Mouse (Mus musculus): ENCODE data around the gene Unc119.

The Unc119 gene

DNA sequence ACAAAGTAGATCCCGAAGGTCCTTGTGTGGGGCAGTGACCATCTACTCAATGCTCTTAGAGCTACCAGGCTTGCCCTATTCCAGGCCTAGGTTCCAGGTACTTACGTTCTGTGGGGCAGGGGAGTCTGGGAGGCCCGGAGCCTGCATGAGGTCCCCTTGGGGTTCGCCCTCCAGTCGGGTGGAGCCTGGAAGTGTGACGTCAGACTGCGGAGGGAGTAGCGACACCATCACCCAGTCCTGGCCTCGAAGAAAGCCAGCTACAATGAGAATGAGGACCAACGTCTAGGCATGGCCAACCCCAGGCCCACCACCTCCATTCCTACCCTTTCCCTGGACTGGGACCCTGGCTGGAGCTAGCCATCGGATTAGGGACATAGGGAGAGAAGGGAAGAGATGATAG is 28.4 kb downstream of the Unc119 start:
- no peak for DNase-seq (ENCODE audit: inconsistent ontology term)

DNA sequence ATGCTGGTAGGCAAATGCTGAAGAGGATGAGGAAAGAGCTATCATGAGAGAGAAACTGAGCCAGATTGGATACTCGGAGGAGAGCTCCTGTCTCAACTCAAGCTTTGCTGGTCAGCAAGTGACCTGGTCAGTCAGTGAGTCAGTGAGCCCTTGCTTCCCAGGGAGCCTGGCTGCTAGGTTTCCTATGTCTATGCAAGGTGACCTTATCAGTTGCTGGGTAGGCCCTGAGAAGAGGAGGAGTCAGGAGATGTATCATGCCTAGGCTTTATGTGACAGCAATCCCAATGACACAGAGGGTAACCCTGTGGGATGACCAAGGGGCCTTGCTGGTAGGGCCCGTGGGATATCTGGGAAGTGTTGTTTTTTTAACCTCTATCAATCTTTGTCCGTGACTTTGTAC is 28.9 kb downstream of the Unc119 start:
- no peak for DNase-seq (ENCODE audit: inconsistent ontology term)

GRCm38 (mm10) chr11:78372610-78373009 is 29.3 kb downstream of the Unc119 start:
- no peak for DNase-seq (ENCODE audit: inconsistent ontology term)

GRCm38 (mm10) chr11:78374147-78374546 is 30.9 kb downstream of the Unc119 start:
- DNase-seq (ENCODE audit: inconsistent ontology term), result no peak

DNA sequence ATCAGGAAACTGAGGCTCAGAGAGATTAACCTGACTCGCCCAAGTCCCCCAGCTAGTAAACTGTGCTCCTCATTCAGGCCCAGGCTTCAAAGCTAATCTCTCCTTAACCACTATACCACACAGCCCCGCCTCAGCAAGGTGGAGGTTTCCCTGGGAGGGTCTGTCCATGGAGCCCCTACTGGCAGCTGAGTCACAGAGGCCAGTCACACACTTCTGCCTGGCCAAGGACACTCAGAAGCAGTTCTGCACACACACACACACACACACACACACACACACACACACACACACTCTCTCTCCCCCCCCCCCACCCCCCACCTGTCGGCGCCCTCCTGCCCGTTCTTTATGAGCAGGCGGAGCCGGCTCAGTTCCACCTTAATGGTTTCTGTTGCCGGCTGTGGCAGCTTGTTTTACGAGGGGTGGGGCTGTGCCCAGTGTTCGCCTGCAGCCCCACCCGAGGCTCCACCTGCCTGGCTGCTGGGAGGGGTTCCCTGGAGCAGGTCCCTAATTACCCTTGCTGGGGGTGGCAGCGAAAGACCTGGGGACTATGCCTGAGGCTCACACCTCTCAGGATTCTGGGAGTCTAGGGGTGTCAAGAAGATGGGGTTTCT is 34.4 kb downstream of the Unc119 start:
- DNase-seq (ENCODE audit: inconsistent ontology term), result no peak

DNA sequence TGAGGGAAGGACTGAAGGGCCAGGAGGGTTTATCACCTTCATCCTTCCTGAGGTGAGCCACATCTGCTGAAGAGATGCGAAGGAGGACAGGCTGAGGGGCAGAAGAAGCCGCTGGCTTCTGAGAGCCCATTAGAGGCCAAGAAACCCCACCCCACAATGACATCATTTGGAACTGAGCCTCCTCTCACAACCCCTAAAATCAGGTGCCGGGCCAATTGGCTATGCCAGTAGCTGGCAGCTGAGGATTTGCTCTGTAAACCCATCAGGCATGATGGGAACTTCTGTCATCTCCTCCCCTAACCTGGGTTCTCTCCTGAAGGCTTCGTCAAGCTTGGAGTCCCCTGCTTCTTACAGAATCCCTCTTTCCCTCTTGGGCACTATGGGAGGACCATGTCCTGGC is 37.1 kb downstream of the Unc119 start:
- no peak for DNase-seq (ENCODE audit: inconsistent ontology term)

DNA sequence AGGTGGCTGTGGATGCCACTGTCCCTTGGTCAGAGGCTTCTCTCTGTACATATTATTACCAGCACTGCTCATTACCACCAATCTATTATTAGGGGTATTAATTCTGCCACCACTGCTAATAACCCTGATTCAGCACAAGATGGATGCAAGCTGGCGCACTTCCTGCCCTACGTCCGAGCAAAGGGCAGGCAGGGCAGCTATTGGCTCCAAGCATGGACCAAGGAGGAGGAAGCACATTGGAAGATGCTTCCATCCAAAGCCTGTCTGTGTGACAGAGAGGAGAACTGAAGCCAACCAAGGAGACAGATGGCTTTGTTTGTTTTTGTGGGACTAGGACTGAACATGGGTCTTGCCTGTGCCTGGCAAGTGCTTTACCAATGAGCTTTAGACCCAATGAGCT is 37.7 kb downstream of the Unc119 start:
- DNase-seq (ENCODE audit: inconsistent ontology term), result no peak

DNA sequence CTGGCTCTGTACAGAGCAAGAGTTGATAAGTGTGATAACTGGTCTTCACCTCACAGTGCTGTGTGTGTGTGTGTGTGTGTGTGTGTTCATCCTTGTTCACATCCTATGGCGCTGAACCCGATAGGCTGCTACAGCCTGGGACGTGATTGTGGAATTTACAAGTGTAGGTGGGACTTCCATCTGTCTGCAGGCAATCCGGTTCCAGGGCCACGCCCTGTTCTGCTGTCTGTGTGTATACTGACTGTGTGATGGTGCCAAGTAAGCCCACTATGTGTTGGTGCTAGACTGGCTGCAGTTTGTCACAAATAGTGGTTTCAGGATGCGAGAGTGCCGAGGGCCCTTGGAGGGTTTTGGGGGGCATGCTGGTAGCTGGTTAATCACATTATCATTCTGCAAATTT is 39.0 kb downstream of the Unc119 start:
- DNase-seq (ENCODE audit: inconsistent ontology term), result no peak

GRCm38 (mm10) chr11:78382701-78383100 is 39.4 kb downstream of the Unc119 start:
- DNase-seq (ENCODE audit: inconsistent ontology term), result peak; percentile 55

GRCm38 (mm10) chr11:78385776-78386175 is 42.5 kb downstream of the Unc119 start:
- DNase-seq (ENCODE audit: inconsistent ontology term), result no peak

- no peak for DNase-seq (ENCODE audit: inconsistent ontology term)
These were observed 43.3 kb downstream of the Unc119 start, which contains the start of gene Foxn1 for GRCm38 (mm10) chr11:78386508-78387043. TSS of gene Foxn1 (minus strand) at chr11:78386558.

- DNase-seq (ENCODE audit: inconsistent ontology term), result no peak
These were observed 49.4 kb downstream of the Unc119 start for GRCm38 (mm10) chr11:78392728-78393127.

GRCm38 (mm10) chr11:78396950-78397349 is 53.7 kb downstream of the Unc119 start:
- no peak for DNase-seq (ENCODE audit: inconsistent ontology term)

DNA sequence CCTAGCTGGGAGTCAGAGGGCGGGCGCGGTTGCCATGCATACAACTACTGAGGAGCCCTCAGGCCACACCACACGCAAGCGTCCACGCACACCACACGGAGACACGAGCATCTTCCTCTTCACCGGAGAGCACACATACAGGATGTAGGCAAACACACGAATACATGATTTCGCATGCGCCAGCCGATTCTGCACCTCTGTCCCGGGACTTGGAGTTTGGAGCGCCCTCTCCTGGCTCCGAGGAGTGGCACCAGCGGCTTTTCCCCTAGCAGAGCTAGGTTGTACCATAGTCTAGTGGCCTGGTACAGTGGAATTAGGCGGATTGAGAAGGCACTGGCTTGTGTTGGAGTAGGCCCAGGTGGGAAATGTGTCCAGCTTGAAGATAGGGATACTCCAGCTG is 54.1 kb downstream of the Unc119 start:
- peak; percentile 44 for DNase-seq (ENCODE audit: inconsistent ontology term)

DNA sequence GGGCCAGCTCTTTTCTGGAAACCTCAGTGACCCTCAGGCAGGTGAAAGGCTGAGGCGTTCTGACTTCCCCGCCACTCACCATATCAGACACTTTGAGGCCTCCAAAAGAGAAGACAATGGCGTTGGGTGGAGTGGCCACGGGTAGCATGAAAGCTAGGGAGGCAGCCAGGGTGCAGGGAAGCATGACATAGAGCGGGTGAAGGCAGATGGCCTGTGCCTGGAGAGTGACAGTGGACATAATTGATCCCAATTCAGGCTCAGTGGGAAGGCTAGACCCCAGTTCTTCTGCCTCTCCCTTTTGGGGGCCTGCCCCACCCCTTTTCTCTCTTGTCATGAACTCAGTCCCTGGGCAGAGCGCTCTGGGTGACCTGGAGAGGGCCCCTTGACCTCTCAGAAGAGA is 54.9 kb downstream of the Unc119 start:
- no peak for DNase-seq (ENCODE audit: inconsistent ontology term)
